Mouse (Mus musculus) mouse embryonic stem cell (cell line): ENCODE measurements around the gene Ipo5.

Experiments used
- in situ Hi-C, 2 experiments: fragments of 300-500 bp; cut with MboI; formaldehyde crosslinking; loops; 1 replicate in 1 of 2; 3 replicates in 1 of 2; pipeline ENCODE4 v1.14.3; 2019 to 2020; ENCODE audit warnings: low sequenced_read_pairs in 2 of 2, low pct_unique_long_range_greater_than_20kb in 1 of 2, mixed read lengths in 1 of 2; ENCODE audit not compliant: unreplicated experiment in 1 of 2

Gene Ipo5

GRCm38 (mm10) chr14:120970637-120971036 is 59.6 kb downstream of the Ipo5 start:
- in situ Hi-C loops, result loop anchor here (5.0 to 10.0 kb wide), 3 partner anchors 64 to 474 kb away; partner anchors contain the start of gene Farp1 (in 1 of the 2)

DNA sequence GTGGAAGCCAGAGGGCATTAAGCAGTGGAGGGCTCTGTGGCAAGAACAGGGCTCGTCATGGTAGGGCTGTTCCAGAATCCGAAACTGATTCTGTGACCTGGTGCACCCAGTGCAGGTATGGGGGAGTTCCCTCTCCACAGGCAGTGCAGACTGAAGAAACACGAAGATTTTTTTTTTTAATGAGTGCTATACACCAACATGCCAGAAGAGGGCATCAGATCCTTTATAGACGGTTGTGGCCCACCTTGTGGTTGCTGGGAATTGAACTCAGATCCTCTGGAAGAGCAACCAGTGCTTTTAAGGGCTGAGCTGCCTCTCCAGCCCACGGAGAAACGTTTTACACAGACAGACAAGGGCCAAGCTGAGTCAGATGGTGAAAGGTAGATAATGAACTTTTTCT is 60.3 kb downstream of the Ipo5 start:
- in situ Hi-C loops, result loop anchor here (5.0 to 10.0 kb wide), 3 partner anchors 63 to 473 kb away; partner anchors contain the start of gene Farp1 (in 1 of the 2)

DNA sequence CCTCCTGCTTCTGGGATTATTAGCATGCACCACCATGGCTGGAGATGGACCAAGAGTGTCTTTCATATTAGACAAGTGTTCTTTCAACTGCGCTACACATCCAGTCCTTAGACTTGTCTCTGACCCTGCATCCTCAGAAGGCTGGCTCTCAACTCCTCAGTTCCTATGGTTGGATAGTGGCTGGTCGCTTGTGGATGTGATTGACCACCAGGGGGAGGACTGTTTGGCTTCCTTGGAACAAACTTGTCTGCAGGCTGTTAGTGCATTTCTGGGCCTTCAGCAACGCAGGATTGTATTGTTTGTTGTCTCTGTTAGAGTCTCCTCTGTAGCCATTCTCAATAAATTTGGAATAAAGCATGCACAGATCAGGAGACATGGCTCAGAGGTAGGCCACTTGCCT is 68.5 kb downstream of the Ipo5 start:
- in situ Hi-C loops, result loop anchor here (10.0 kb wide), 2 partner anchors 55 to 465 kb away; partner anchors contain the start of gene Farp1 (in 1 of the 2)

DNA sequence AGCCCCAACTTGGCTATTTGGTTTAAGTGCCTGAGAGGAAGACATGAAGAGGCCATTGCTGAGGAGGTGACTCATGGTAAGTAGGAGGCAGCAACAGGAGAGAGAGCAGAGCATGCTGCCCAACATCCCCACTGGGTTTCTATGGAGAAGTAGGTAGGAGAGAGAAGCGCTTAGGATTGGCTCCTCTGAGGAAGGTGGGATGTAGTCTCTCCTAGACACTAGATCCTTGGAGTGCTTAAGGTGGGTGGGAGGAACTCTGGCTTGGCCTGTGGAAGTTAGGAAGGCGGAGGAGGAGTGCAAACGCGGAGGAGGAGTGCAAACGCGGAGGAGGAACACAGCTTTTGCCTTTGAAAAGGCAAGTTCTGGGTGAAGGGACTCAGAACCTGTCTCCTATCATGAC is 78.1 kb downstream of the Ipo5 start:
- in situ Hi-C loops, result no loop called here
